Mouse (Mus musculus) CH12.LX (cell line): Measurements from ENCODE around the gene Hist2h3c1. TPM values are rescaled to one million over a fixed set of nuclear protein-coding genes. Genes with fewer than 3 reads are reported as not detected.
"Not testable (repeated sequence)": the region's sequence is repeated elsewhere in the genome, so short reads cannot be mapped to it uniquely, and the experiment has no call there.

Experiments used
- DNase-seq: peaks from one replicate; pipeline ENCODE4 v3.0.0-alpha.2; 2013; ENCODE audit errors: extremely low read depth
- H3K27ac ChIP-seq: 2 replicates; pipeline ENCODE4 v1.5.1; 2012; ENCODE audit warnings: low read depth, mild to moderate bottlenecking, control low read depth, moderate library complexity; ENCODE audit not compliant: insufficient read depth
- H3K27me3 ChIP-seq: replicated peaks from 2 replicates; pipeline ENCODE3; 2012; ENCODE audit warnings: inconsistent platforms
- H3K36me3 ChIP-seq, 2 experiments: replicated peaks in 1 of 2; 2 replicates each; pipeline versions ENCODE3 to v1.6.1; 2012; ENCODE audit warnings: inconsistent platforms in 1 of 2, low read length in 1 of 2, mild to moderate bottlenecking in 1 of 2, mixed read lengths in 1 of 2, moderate library complexity in 1 of 2; ENCODE audit not compliant: control insufficient read depth in 1 of 2, insufficient read depth in 1 of 2
- H3K4me1 ChIP-seq, 2 experiments: 2 replicates each; pipeline ENCODE4 v1.6.1; 2012; ENCODE audit warnings: inconsistent platforms in 1 of 2, moderate library complexity in 1 of 2; ENCODE audit not compliant: insufficient read depth in 2 of 2, control insufficient read depth in 1 of 2
- H3K4me2 ChIP-seq: 2 replicates; pipeline ENCODE4 v1.6.1; 2012; ENCODE audit warnings: low read depth, mild to moderate bottlenecking, control low read depth; ENCODE audit not compliant: poor library complexity, insufficient read depth, severe bottlenecking
- H3K4me3 ChIP-seq, 3 experiments: fragments of 150-350 bp in 1 of 3; sonication (generic) in 1 of 3; replicated peaks in 1 of 3; 2 replicates each; pipeline versions ENCODE3 to v1.5.1; 2011 to 2012; ENCODE audit warnings: low read depth in 2 of 3, low read length in 2 of 3, mild to moderate bottlenecking in 2 of 3, moderate library complexity in 2 of 3, control low read depth in 1 of 3, improper control_type of control experiment in 1 of 3, inconsistent platforms in 1 of 3, mixed read lengths in 1 of 3; ENCODE audit not compliant: poor library complexity in 1 of 3
- H3K79me2 ChIP-seq: replicated peaks from 2 replicates; pipeline ENCODE4 v1.6.1; 2012; ENCODE audit warnings: mild to moderate bottlenecking, moderate library complexity; ENCODE audit not compliant: control insufficient read depth, poor library complexity, insufficient read depth, severe bottlenecking; ENCODE audit errors: extremely low read depth
- H3K9ac ChIP-seq: 2 replicates; pipeline ENCODE4 v1.6.1; 2012; ENCODE audit warnings: low read depth, mild to moderate bottlenecking, control low read depth, moderate library complexity; ENCODE audit not compliant: insufficient read depth
- H3K9me3 ChIP-seq: replicated peaks from 2 replicates; pipeline ENCODE3; 2012; ENCODE audit warnings: low read length, inconsistent platforms, mixed read lengths
- ELF1 ChIP-seq: IDR thresholded peaks from 2 replicates; pipeline ENCODE4 v1.6.1; 2014; ENCODE audit warnings: low read depth, mild to moderate bottlenecking, inconsistent platforms, low read length, improper control_type of control experiment
- HCFC1 ChIP-seq: IDR thresholded peaks from 2 replicates; pipeline ENCODE4 v1.6.1; 2012; ENCODE audit warnings: low read depth, mild to moderate bottlenecking, inconsistent platforms, low read length, improper control_type of control experiment
- JUND ChIP-seq: conservative IDR thresholded peaks from 2 replicates; pipeline ENCODE4 v1.6.1; 2011; ENCODE audit warnings: low read depth, low read length, improper control_type of control experiment
- NELFE ChIP-seq: IDR thresholded peaks from 2 replicates; pipeline ENCODE4 v1.6.1; 2011; ENCODE audit warnings: low read depth, low read length, improper control_type of control experiment
- NRF1 ChIP-seq: IDR thresholded peaks from 2 replicates; pipeline ENCODE4 v1.6.1; 2014; ENCODE audit warnings: low read depth, mild to moderate bottlenecking, inconsistent platforms, low read length, improper control_type of control experiment, moderate library complexity
- POLR2A ChIP-seq: IDR thresholded peaks from 2 replicates; pipeline ENCODE4 v1.6.1; 2011; ENCODE audit warnings: low read depth, mild to moderate bottlenecking, improper control_type of control experiment, low read length
- POLR2AphosphoS2 ChIP-seq: IDR thresholded peaks from 2 replicates; pipeline ENCODE4 v1.6.1; 2011; ENCODE audit warnings: low read depth, low read length, improper control_type of control experiment
- TBP ChIP-seq: conservative IDR thresholded peaks from 2 replicates; pipeline ENCODE4 v1.6.1; 2011; ENCODE audit warnings: low read depth, low read length, improper control_type of control experiment
- TCF12 ChIP-seq: IDR thresholded peaks from 2 replicates; pipeline ENCODE4 v1.6.1; 2014; ENCODE audit warnings: low read depth, mild to moderate bottlenecking, inconsistent platforms, low read length, improper control_type of control experiment
- ZMIZ1 ChIP-seq: IDR thresholded peaks from 2 replicates; pipeline ENCODE4 v1.6.1; 2012; ENCODE audit warnings: low read depth, mild to moderate bottlenecking, inconsistent platforms, low read length, improper control_type of control experiment
- ZNF384 ChIP-seq: IDR thresholded peaks from 2 replicates; pipeline ENCODE4 v1.6.1; 2012; ENCODE audit warnings: low read depth, low read length, improper control_type of control experiment, inconsistent platforms
- dilution Hi-C: fragments of 300-500 bp; cut with MboI; formaldehyde crosslinking; loops from 2 replicates; pipeline ENCODE4 v1.14.3; 2020; ENCODE audit warnings: low sequenced_read_pairs; ENCODE audit not compliant: extremely low pct_unique_long_range_greater_than_20kb, extremely low pct_ligation_motif_present
- in situ Hi-C: fragments of 300-500 bp; cut with MboI; formaldehyde crosslinking; loops from 3 replicates; pipeline ENCODE4 v1.14.3; 2019; ENCODE audit warnings: low sequenced_read_pairs, low pct_ligation_motif_present, low pct_unique_long_range_greater_than_20kb, mixed read lengths
- polyA plus RNA-seq: library from polyadenylated mRNA; unstranded; fragments of >175 nt; gene quantifications from 2 replicates; pipeline ENCODE4 v1.2.1, GENCODE M21; 2012; ENCODE audit warnings: low read depth; ENCODE audit not compliant: insufficient read length
- total RNA-seq, 2 experiments: library from RNA; depleted of rRNA; stranded (reverse); fragments of 300-350 nt in 1 of 2; fragments of >200 nt in 1 of 2; gene quantifications; 2 replicates each; pipeline ENCODE4 v1.2.3; 2012 to 2014

Gene Hist2h3c1
- total and polyA plus RNA-seq, 3 experiments: 0.33 to 1.4 (median 1.4) TPM

DNA sequence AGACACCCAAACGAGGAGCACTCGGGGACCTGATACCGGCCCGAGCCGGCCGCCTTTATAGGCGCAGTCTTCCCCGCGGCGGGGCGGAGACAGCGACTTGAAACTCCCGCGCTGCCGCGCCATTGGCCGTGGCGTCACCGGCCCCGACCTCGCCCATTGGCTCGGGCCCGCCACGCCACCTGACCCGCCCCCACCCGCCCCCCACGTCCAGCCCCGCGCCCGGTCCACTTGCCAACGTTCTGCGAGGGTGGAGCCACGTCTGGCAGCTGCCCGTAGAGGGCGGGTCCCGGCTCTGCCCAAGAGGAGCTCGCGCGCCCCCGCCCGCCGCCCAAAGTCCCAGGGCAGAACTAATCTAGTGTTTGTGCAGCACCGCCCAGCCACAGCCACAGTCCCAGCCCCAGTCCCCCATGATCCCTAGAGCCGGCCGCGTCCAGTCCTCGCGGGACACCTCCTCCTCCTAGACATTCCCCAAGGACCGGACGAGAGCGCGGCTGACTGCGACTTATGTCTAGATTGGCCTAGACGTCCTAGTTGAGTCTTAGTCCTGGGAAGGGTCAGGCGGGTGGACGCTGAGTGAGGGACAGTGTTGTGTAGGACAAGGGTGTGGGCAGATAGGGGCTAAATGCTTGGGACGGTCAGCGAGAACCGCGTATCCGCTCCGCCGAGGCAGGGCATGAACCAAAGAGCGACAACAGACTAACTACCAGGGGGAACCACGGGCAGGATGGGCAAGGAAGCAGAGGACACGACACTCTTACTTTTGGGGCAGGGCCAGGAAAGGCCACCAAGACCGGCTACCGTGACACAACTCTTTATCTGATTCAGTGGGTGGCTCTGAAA, 7.3 kb upstream of the Hist2h3c1 start, which contains the start of gene Hist2h3c2:
Gene Hist2h3c2, minus strand, starts transcription at position 174 of the 840 bp plus-strand sequence.
- dilution Hi-C loops, H3K27me3 ChIP-seq, in situ Hi-C loops, H3K36me3 ChIP-seq, H3K9me3 ChIP-seq, H3K79me2 ChIP-seq, DNase-seq: not testable (repeated sequence)
- Histone ChIP-seq H3K4me3 (peak within 1 kb of the TSS; percentile 55 to 84 (median 76)), H3K27ac (peak within 1 kb of the TSS; percentile 98), H3K4me2 (peak within 1 kb of the TSS; percentile 31), H3K9ac (peak within 1 kb of the TSS; percentile 80), H3K4me1 (peaks cover 8 to 49% of the 10 kb centered on the region in 2 experiments)
- TF ChIP-seq POLR2A (peak; percentile 56), ZMIZ1 (peak; percentile 65), POLR2AphosphoS2 (peak; percentile 79)

DNA sequence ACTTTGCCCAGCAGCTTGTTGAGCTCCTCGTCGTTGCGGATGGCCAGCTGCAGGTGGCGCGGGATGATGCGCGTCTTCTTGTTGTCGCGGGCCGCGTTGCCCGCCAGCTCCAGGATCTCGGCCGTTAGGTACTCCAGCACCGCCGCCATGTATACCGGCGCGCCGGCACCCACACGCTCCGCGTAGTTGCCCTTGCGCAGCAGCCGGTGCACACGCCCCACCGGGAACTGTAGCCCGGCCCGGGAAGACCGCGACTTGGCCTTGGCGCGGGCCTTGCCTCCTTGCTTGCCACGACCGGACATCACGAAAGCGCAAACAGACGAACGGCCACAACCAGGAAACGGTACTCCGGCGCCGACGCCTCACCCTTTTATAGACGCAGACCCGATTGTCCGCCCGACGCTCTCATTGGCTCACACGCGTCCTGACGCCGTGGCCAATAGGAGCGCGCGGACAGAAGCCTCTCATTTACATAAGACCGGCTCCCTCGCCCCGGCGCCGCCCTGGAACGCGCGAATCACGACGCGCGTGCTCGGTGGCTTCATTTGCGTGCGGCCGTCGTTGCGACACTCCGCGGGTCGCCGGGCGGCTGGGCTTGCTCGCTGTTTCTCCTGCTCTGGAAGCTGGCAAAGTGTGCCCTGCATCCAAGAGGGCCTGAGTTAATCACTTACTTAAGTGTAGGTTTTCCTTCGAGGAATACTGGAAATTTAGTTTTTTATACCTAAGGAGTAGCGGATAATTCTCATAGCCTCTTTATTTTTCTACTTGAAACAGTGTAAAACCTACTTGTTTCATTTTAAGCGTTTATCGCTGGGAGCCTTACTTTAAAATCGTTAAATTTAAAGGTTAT, 6.3 kb upstream of the Hist2h3c1 start, which contains the start of gene Hist2h2aa2:
Gene Hist2h2aa2, minus strand, starts transcription at position 328 of the 850 bp plus-strand sequence.
- H3K9ac ChIP-seq: peak within 1 kb of the TSS; percentile 95

DNA sequence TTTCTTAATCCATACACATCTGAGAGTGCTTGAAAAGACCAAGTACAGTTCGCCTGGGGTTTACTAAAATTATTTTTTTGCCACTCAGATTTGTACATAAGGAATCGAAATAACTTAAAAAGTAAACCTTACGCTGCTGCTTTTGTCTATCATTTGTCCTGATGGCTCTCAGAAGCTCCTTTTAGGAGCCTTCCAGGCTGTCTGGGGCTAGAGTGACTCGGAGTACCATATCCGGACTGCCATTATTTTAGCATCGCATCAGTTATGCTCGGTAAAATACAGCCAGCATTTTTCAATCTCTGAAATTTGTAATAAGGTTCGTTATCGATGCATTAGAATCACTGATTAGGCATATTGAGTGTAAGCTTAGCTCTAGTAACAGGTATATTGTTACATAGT, 5.7 kb upstream of the Hist2h3c1 start:
- H3K36me3 ChIP-seq: no peaks in the 10 kb centered on the region
- no peak overlapping the region for H3K4me2 ChIP-seq
- H3K27ac ChIP-seq: peak overlapping the region; percentile 57; the same call in 1 of the 2 replicates
- no peak for TF ChIP-seq TBP
- TF ChIP-seq JUND: no peak
- TF ChIP-seq TCF12: no peak
- TF ChIP-seq ZNF384: no peak
- no peak for TF ChIP-seq HCFC1
- TF ChIP-seq NELFE: peak; percentile 32; the same call in 1 of the 2 replicates
- H3K9me3 ChIP-seq: no peaks in the 10 kb centered on the region
- H3K4me3 ChIP-seq: peak overlapping the region in 2 of 3 experiments; percentile 20 to 40
- H3K79me2 ChIP-seq: no peaks in the 10 kb centered on the region
- DNase-seq: no peak
- H3K4me1 ChIP-seq: peaks cover 10 to 42% of the 10 kb centered on the region in 2 experiments
- H3K9ac ChIP-seq: peak overlapping the region; percentile 95
- in situ Hi-C loops (no loop called here), dilution Hi-C loops (no loop called here)
- no peaks in the 10 kb centered on the region for H3K27me3 ChIP-seq

More for the DNA sequence above, 6.3 kb upstream of the Hist2h3c1 start, which contains the start of gene Hist2h2aa2:
- H3K79me2 ChIP-seq, H3K9me3 ChIP-seq, dilution Hi-C loops, in situ Hi-C loops, H3K27me3 ChIP-seq, H3K4me2 ChIP-seq, H3K36me3 ChIP-seq: not testable (repeated sequence)
- Histone ChIP-seq H3K4me3 (peak within 1 kb of the TSS; percentile 39 to 68 (median 40)), H3K27ac (peak within 1 kb of the TSS; percentile 98), H3K4me1 (peaks cover 10 to 48% of the 10 kb centered on the region in 2 experiments)
- DNase-seq: peak; percentile 63
- TF ChIP-seq ZMIZ1 (peak; percentile 69; the same call in 1 of the 2 replicates), NRF1 (peak; percentile 45; the same call in 1 of the 2 replicates), POLR2AphosphoS2 (peak; percentile 6; the same call in 1 of the 2 replicates), TCF12 (peak; percentile 86), ELF1 (0 out of 2 replicates have a peak, but pooled peaks have one; percentile 17), TBP (peak; percentile 73; the same call in 1 of the 2 replicates), POLR2A (peak; percentile 61), NELFE (peak; percentile 53; the same call in 1 of the 2 replicates)
